Mouse (Mus musculus): ENCODE results near the gene Cst10. TPM values are rescaled to one million over a fixed set of nuclear protein-coding genes. Genes with fewer than 3 reads are reported as not detected.

The Cst10 gene
- not detected for total RNA-seq (2021)
- long read RNA-seq, experiment 1: 0 reads
- long read RNA-seq, experiment 2: 0 reads

DNA sequence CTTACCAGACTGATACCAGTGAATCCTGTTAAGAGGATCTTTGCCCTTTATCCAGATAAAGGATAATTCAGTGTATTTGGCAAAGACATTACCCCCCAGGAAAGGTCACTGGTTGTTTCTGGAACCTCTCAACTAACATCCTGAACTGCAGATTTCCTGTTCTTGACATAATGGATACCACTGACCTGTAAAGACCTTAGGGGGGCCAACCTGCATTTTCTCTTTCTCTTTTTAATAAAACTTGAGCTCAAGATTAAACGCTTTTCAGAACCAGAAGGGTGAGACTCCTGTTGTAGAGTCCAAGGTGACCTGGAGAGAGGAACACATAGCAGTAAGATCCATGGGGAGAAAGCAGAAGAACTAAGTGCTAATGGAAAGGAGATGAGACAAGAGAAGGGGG is at the start of gene Cst10:
Gene Cst10 (plus strand): TSS at position 301 of the 400 bp plus-strand sequence.
- DNase-seq: no peak

DNA sequence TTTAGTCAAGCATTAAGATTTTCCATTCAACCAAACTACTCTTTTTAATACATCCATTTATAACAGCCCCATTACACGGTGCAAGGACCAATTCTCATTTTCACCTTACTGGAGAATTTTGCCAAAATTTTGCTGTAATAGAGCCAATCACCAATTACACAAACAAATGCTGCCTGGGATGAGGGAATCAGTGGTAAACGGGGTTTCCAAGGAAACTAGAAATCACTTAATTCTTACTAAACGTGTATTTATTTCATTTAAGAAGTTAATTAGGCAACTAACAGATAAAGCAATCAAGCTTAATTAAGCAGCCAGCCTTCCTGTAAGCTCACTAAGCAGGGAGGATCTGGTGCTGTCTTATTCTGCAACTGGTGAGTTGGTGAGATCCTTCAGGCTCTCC is 11.9 kb upstream of the Cst10 start:
- no peak for DNase-seq

DNA sequence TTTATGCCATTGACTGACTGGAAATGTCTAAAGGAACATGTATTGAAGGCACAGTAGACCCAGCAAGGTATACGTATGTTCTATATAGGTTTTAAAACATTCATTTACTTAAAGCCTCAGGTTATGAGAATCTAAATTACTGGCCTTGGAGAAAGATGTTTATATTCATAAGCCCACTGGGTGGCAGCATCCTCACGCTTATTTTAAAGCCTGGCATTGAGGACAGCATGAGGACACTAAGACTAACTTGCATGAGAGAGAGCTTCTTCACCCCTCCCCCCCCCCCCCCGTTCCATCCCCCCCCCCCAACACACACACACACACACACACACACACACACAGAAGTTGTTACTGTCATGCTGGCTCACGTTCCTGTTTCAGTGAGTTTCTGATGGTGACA is 17.7 kb downstream of the Cst10 start:
- peak; percentile 40 for DNase-seq

Data from adrenal gland, postnatal 10 days (tissue).